Mouse (Mus musculus) heart, embryonic 11.5 days (tissue): ENCODE data around the gene Plekhb2. TPM values are rescaled to one million over a fixed set of nuclear protein-coding genes. Genes with fewer than 3 reads are reported as not detected.

Experiments used
- ATAC-seq: fragments of 200-750 bp; cut with Nextera tagmentation; replicated peaks from 2 replicates; pipeline ENCODE4 v1.8.0; 2017; ENCODE audit warnings: moderate library complexity; ENCODE audit not compliant: insufficient number of reproducible peaks, low FRiP score, low TSS enrichment
- H3K27ac ChIP-seq: fragments of 300-500 bp; sonication (generic); 2 replicates; pipeline ENCODE4 v1.5.1; 2014; ENCODE audit warnings: mild to moderate bottlenecking, low read depth, low read length
- H3K27me3 ChIP-seq: fragments of 300-500 bp; sonication (generic); 2 replicates; pipeline ENCODE4 v1.6.1; 2014; ENCODE audit warnings: mild to moderate bottlenecking, low read length, mixed read lengths; ENCODE audit not compliant: control insufficient read depth, insufficient read depth
- H3K36me3 ChIP-seq: fragments of 300-500 bp; sonication (generic); 2 replicates; pipeline ENCODE4 v1.6.1; 2014; ENCODE audit warnings: mild to moderate bottlenecking, low read length, moderate library complexity, mixed read lengths; ENCODE audit not compliant: control insufficient read depth, insufficient read depth
- H3K4me1 ChIP-seq: fragments of 300-500 bp; sonication (generic); 2 replicates; pipeline ENCODE4 v1.6.1; 2014; ENCODE audit warnings: low read length; ENCODE audit not compliant: control insufficient read depth, insufficient read depth
- H3K4me2 ChIP-seq: fragments of 300-500 bp; sonication (generic); 2 replicates; pipeline ENCODE4 v1.6.1; 2014; ENCODE audit warnings: mild to moderate bottlenecking, moderate library complexity
- H3K4me3 ChIP-seq: fragments of 300-500 bp; sonication (generic); 2 replicates; pipeline ENCODE4 v1.5.1; 2014; ENCODE audit warnings: low read depth, low read length
- H3K9ac ChIP-seq: fragments of 300-500 bp; sonication (generic); 2 replicates; pipeline ENCODE4 v1.6.1; 2014; ENCODE audit warnings: mild to moderate bottlenecking, low read depth, low read length, moderate library complexity
- H3K9me3 ChIP-seq: fragments of 300-500 bp; sonication (generic); replicated peaks from 2 replicates; pipeline ENCODE4 v1.6.1; 2016; ENCODE audit warnings: low read length; ENCODE audit not compliant: control insufficient read depth
- WGBS: fragments of 180-500 bp; shearing (Covaris S2); extraction: QIAGEN DNeasy Blood & Tissue Kit; methylation state at CpG from one replicate; pipeline ENCODE4 v1.1.7; 2014; ENCODE audit not compliant: insufficient replicate concordance; 5-methylcytosine and 5-hydroxymethylcytosine counted together
- polyA plus RNA-seq: library from polyadenylated mRNA; unstranded; fragments of >200 nt; fragmentation: Nextera tagmentation; extraction: Ambion mirVana; gene quantifications from 2 replicates; pipeline ENCODE4 v1.2.1, GENCODE M21; 2014

Plekhb2 gene
- polyA plus RNA-seq, 1 experiment from 2014 or later: 58.0 TPM

DNA sequence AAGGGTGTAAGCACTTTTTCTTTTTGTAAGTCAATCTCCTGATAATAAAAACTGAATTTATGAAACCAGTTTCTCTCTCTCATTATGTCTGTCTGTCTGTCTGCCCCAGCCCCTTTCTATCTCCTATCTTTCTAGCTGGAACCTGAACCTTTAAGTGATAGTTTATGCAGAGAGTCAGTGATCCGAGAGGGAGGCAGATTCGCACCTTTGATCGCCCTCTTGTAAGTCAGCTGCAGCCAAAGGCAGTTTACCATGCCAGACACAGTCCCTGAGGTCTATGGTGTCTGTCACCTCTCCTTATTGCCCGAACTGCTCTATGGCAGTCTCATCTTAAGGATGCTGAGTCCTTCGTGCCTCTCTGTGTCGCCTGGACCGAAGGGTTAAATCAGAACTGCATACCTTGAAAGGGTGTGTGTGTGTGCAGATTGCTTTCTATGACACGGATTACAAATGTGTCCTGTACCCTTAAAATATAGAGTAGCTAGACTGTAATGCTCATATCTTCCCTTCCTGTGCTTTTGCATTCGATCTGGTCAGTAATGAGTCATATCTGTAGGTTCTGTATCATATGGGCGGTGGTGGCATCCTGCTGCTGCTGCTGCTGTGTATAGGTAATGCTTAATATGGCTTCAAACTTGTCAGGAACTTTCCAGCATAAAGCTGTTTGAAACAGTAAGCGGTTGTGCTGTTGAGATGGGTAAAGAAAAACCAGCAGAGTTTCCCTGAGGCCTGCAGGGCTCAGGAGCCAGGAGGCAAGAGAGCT is 2.5 kb downstream of the Plekhb2 start:
- Histone ChIP-seq H3K9ac (no peak overlapping the region), H3K4me3 (no peak overlapping the region), H3K27me3 (no peaks in the 10 kb centered on the region), H3K9me3 (no peaks in the 10 kb centered on the region), H3K36me3 (no peaks in the 10 kb centered on the region), H3K4me2 (peak overlapping the region; percentile 24), H3K27ac (peak overlapping the region; percentile 69; the same call in 1 of the 2 replicates), H3K4me1 (peaks cover 11% of the 10 kb centered on the region)
- no peak for ATAC-seq
- WGBS: 77% methylated on average over 11 of the region's 11 CpGs

DNA sequence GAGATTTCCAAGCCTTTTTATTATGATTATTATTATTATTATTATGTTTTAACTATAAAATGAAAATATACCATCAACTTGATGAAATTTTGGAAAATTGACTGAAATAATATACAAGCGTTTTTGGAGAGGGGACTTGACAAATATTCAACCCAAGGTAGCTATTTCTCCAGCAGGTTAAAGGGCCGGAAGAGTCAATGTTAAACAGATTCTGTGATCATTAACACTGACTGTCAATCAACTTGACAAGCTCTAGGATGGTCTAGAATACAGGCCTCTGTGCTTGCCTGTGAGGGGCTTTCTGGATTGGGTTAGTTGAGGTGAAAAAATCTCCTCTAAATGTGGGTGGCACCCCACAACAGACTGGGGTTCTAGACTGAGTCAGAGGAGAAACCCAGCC is 4.0 kb downstream of the Plekhb2 start:
- H3K4me3 ChIP-seq: no peak overlapping the region
- H3K4me2 ChIP-seq: no peak overlapping the region
- no peaks in the 10 kb centered on the region for H3K27me3 ChIP-seq
- no peak overlapping the region for H3K27ac ChIP-seq
- H3K9me3 ChIP-seq: no peaks in the 10 kb centered on the region
- 89% methylated on average over 2 of the region's 2 CpGs for WGBS
- H3K36me3 ChIP-seq: no peaks in the 10 kb centered on the region
- H3K4me1 ChIP-seq: peaks cover 11% of the 10 kb centered on the region
- no peak overlapping the region for H3K9ac ChIP-seq
- no peak for ATAC-seq

- Histone ChIP-seq H3K27me3 (no peaks in the 10 kb centered on the region), H3K4me3 (no peak overlapping the region), H3K4me1 (peaks cover 11% of the 10 kb centered on the region), H3K4me2 (no peak overlapping the region), H3K36me3 (no peaks in the 10 kb centered on the region), H3K9ac (no peak overlapping the region), H3K27ac (no peak overlapping the region), H3K9me3 (no peaks in the 10 kb centered on the region)
- ATAC-seq: no peak
- WGBS: 74% methylated on average over 12 of the region's 12 CpGs
These were observed 5.4 kb downstream of the Plekhb2 start for GRCm38 (mm10) chr1:34855056-34855739.

DNA sequence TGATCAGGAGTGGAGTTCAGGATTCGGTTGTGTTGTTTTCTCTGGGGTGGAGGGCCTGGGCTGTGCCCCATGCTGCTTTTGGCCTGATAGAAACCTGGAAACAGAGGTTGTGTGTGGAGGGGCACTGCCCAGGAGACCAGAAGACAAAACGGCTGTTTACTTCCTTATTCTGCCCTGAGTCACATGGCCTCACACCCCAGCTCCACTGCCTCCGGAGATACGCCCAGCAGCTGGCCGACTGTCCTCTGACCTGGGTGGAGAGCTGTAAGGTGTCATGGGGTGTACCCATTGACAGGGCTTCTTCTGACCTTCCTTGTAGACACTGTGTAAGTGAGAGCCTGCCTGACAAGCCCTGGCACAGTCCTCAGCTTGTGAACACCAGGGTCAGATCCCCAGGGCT is 8.9 kb downstream of the Plekhb2 start:
- no peaks in the 10 kb centered on the region for H3K36me3 ChIP-seq
- H3K27ac ChIP-seq: no peak overlapping the region
- no peak for ATAC-seq
- no peak overlapping the region for H3K9ac ChIP-seq
- peaks cover 4% of the 10 kb centered on the region; the same call in 1 of the 2 replicates for H3K4me1 ChIP-seq
- no peaks in the 10 kb centered on the region for H3K27me3 ChIP-seq
- H3K4me3 ChIP-seq: no peak overlapping the region
- WGBS: 68% methylated on average over 5 of the region's 5 CpGs
- H3K4me2 ChIP-seq: no peak overlapping the region
- H3K9me3 ChIP-seq: no peaks in the 10 kb centered on the region

DNA sequence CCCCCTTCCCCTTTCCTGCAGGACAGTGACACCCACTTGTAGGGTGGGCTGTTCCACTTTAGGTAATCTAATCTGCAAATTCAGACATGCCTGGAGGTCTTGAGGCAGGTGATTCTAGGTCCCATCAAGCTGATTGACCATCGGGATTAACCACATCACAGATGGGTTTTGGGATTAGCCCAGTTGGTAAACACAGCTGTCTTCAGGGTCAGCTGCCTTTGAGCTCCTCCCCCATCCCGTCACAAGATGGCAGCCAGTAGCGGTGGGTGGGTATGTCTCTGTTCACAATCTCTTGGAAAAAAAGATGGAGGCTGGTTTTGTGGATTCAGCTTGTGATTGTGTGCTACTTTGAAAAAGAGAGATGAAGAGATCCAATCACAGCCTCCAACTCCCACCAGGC is 10.0 kb downstream of the Plekhb2 start:
- H3K27me3 ChIP-seq: no peaks in the 10 kb centered on the region
- H3K4me2 ChIP-seq: no peak overlapping the region
- H3K36me3 ChIP-seq: no peaks in the 10 kb centered on the region
- no peak overlapping the region for H3K27ac ChIP-seq
- 81% methylated on average over 3 of the region's 3 CpGs for WGBS
- H3K9ac ChIP-seq: no peak overlapping the region
- no peaks in the 10 kb centered on the region for H3K9me3 ChIP-seq
- peaks cover 14% of the 10 kb centered on the region for H3K4me1 ChIP-seq
- no peak overlapping the region for H3K4me3 ChIP-seq
- no peak for ATAC-seq

- Histone ChIP-seq H3K4me2 (no peak overlapping the region), H3K4me1 (peaks cover 15% of the 10 kb centered on the region), H3K9ac (no peak overlapping the region), H3K27me3 (no peaks in the 10 kb centered on the region), H3K36me3 (0 out of 2 replicates have a peak, but pooled peaks cover 1% of the 10 kb centered on the region), H3K27ac (no peak overlapping the region), H3K9me3 (no peaks in the 10 kb centered on the region), H3K4me3 (no peak overlapping the region)
- ATAC-seq: no peak
- 88% methylated on average over 7 of the region's 7 CpGs for WGBS
These were observed 10.4 kb downstream of the Plekhb2 start for GRCm38 (mm10) chr1:34860205-34860604.

DNA sequence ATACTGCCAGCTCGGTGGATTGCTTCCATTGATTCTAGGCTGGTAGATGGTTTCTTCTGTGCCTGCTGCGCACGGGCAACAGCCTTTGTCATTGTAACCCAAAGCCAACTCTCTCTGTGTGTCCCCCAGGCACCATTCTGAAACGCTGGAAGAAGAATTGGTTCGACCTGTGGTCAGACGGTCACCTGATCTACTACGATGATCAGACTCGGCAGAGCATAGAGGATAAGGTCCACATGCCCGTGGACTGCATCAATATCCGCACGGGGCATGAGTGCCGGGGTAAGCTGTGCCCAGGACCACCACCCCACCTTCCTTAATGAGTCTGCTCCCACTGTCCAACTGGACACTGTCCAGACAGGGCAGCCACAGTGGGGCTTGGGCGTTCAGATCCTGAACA is 13.1 kb downstream of the Plekhb2 start:
- no peak overlapping the region for H3K9ac ChIP-seq
- no peak overlapping the region for H3K4me2 ChIP-seq
- no peak overlapping the region for H3K4me3 ChIP-seq
- peaks cover 15% of the 10 kb centered on the region for H3K4me1 ChIP-seq
- no peak overlapping the region for H3K27ac ChIP-seq
- WGBS: 90% methylated on average over 13 of the region's 13 CpGs
- no peaks in the 10 kb centered on the region for H3K9me3 ChIP-seq
- H3K36me3 ChIP-seq: 0 out of 2 replicates have a peak, but pooled peaks cover 3% of the 10 kb centered on the region
- ATAC-seq: no peak
- no peaks in the 10 kb centered on the region for H3K27me3 ChIP-seq

DNA sequence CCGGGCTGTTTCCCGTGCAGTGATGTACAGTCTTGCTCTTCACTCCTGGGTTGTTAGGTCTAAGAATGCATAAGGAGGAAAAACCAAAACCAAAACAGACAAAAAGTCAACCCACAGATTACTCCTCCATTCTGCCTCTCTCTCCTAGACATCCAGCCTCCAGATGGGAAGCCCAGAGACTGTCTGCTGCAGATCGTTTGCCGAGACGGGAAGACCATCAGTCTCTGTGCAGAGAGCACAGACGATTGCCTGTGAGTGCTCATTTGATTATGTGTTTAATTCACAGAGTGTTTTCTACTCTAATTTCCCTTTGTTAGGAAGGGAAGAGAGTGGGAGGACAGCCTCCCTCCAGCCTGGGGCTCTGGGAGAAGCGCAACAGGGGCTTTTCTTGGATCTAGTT is 13.5 kb downstream of the Plekhb2 start:
- H3K27ac ChIP-seq: no peak overlapping the region
- 77% methylated on average over 7 of the region's 7 CpGs for WGBS
- no peak overlapping the region for H3K4me3 ChIP-seq
- ATAC-seq: no peak
- H3K9me3 ChIP-seq: no peaks in the 10 kb centered on the region
- peaks cover 15% of the 10 kb centered on the region for H3K4me1 ChIP-seq
- H3K27me3 ChIP-seq: no peaks in the 10 kb centered on the region
- H3K9ac ChIP-seq: no peak overlapping the region
- 0 out of 2 replicates have a peak, but pooled peaks cover 3% of the 10 kb centered on the region for H3K36me3 ChIP-seq
- H3K4me2 ChIP-seq: no peak overlapping the region
